Mouse (Mus musculus) T-helper 2 cell (primary cell): ENCODE measurements around the gene Usp16.

Source experiments
- in situ Hi-C: fragments of 300-600 bp; cut with MboI, MseI; formaldehyde crosslinking; loops from one replicate; pipeline ENCODE4 v1.15.1; 2025; ENCODE audit warnings: high pct_unique_total_duplicates

Gene Usp16

DNA sequence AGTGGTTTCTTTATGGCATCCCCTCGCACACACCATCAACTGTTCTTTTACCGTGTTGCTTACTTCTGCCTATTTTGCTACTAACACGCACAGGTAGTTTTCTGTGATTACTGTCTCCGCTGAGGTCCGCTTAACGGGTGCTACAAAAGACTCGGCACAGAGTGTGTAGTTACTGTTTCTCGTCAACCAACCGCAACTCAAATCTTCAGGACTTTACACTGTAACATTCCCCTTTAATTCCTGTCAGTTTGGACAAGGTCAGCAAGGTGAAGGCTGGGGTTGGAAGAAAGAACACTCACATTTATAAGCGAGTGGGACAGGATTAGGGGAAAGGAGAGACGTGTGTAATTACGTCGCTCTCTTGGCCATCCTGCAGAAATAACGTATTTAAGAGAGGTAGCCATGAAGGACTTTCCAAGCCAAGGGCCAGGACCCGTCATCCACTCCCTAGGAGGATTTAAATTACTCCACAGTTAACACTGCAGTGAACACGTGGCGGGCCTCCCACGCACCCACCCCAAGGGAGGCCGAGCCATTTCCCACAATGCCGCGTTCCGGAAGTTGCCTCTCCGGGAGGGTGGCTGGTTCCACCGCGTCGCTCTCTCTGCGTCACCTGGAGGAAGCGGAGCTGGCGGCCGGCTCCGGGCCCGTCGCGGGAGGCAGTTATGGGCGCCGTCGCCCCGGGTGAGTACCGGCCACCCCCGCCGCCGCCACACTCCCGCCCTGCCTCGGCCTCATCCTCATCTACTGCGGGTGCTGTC lies at the start of gene Usp16:
Gene Usp16 (plus strand): TSS at position 285 of the 761 bp plus-strand sequence.
- in situ Hi-C loops, result no loop called here

DNA sequence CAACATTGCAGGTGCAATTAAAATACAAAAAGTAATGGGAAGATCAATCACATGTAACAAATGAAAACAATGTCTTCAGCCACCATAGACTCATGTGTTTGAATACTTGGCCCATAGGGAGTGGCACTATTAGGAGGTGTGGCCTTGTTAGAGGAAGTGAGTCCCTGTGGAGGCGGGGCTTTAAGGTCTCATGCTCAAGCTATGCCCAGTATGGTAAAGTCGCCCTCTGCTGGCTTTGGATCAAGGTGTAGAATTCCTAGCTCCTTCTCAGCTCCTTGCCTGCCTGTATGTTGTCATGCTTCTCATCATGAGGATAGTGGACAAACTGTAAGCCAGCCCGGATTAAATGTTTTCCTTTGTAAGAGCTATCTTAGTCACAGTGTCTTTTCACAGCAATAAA lies 49.5 kb upstream of the Usp16 start:
- in situ Hi-C loops, result no loop called here

GRCm38 (mm10) chr16:87420662-87421061 lies 33.8 kb upstream of the Usp16 start:
- in situ Hi-C loops, result no loop called here

DNA sequence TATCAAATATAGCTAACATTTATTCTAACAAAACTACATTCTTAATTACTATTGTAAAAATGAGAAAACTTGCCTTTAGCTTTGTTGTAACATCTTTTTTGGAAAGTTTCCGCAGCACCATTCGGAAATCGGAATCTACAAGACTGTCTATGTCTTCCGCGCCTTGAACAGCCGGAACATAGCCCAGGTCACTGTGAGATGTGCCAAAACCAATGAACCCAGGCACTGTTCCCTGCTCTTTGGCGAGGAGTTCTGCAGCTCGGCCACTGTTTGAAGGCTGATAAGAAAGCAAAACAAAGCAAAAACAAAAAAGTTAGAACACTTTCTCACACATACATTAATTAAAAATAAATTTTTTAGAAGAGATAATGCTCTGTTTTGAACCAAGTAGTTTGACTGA lies 27.0 kb upstream of the Usp16 start:
- in situ Hi-C loops, result no loop called here

DNA sequence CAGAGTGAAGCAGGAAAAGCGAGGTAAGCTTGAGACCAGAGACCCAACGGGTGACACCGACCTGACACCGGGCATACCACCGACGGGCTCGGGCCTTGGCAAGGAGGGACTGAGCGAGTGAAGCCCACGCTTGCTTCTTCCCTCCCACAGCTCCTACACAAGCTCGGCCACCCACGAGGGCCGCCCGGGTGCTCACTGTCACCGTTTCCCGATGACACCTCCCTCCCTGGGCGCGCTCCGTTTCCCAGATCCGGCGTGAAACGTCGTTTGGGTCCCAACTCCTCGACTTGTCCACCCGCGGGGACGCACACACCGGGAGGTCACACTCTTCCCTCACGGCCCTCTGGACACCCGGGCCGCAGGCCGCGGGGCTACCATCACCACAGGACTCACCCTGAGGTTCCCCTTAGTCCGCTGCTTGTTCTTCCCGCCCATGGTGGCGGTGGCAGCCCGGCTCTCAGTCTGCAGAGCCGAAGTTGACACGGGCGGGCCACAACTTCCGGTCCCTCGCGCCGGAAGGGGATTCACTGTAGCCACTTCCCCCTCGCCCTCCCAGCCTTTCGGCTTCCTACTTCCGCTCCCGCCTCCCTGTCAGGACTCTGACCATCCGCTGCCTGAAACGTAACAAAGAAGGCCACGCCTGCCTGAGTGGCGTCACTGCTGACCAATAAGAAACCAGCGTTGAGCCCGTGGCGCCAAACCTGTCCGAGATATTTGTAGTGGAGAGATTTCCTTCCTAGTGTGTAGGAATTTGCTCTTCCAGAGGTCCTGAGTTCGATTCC lies 22.3 kb upstream of the Usp16 start, which contains the start of gene Ltn1:
Gene Ltn1 (minus strand): TSS at position 580 of the 782 bp plus-strand sequence.
- in situ Hi-C loops, result no loop called here

GRCm38 (mm10) chr16:87434266-87434665 lies 20.2 kb upstream of the Usp16 start:
- in situ Hi-C loops, result no loop called here

GRCm38 (mm10) chr16:87434946-87435345 lies 19.6 kb upstream of the Usp16 start:
- in situ Hi-C loops, result no loop called here

GRCm38 (mm10) chr16:87435411-87436205 lies 18.9 kb upstream of the Usp16 start:
- in situ Hi-C loops, result no loop called here

DNA sequence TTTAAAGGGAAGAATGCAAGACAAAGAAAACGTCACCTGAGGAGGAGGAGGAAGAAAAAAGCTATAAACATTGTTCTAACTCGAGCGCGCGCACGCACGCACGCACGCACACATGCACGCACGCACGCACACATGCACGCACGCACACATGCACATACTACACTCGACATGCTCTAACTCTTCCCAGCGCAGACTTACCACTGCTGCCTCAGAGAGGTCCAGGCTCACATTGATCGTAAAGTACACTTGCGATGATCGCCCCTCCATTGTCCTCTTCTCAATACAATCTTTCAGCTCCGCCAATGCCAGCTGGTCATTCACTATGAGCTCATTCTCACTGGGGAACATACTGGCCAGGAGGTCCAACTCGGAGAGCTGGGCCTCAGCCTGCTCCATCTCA lies 17.4 kb upstream of the Usp16 start:
- in situ Hi-C loops, result no loop called here

- in situ Hi-C loops, result no loop called here
Measured at GRCm38 (mm10) chr16:87438697-87439096, 15.8 kb upstream of the Usp16 start.

- in situ Hi-C loops, result no loop called here
Measured at GRCm38 (mm10) chr16:87440184-87440686, 14.3 kb upstream of the Usp16 start, which contains the start of gene Rwdd2b. Rwdd2b (minus strand) TSS chr16:87440573.

DNA sequence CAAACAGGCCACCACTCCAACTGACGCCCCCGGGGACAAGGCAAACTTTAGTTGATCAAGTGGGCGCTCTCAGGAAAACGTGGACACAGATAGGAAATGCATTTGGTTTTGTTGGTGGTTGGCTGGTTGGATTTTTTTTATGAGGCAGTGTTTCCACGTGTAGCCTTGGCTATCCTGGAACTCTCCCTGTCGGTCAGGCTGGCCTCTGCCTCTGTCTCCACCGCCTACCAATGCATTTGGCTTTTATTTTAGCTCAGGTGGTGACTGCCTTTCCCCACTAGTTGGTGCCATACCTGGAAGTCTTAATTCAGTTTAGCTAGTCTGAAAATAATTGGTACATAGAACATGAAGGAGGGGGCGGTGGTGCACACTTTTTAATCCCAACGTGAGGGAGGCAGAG lies 13.4 kb upstream of the Usp16 start:
- in situ Hi-C loops, result no loop called here

DNA sequence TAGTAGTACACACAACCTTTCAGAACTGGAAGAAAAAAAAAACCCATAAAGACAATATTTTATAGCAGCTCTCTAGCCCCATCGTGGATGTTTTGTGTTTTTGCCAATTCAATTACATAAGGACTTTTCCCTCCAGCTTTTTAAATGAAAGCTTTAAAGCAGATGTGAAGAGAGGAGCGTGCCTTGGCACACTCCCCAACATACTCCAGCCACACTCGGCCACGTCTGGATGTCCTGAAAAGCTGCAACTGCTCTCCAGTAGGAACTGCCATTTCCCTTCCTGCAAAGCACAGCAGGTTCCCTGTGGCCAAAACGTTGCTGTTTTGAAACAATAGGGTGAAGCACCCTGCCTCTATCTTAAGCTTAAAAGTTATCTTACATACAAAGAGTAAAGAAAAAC lies 12.2 kb upstream of the Usp16 start:
- in situ Hi-C loops, result no loop called here

DNA sequence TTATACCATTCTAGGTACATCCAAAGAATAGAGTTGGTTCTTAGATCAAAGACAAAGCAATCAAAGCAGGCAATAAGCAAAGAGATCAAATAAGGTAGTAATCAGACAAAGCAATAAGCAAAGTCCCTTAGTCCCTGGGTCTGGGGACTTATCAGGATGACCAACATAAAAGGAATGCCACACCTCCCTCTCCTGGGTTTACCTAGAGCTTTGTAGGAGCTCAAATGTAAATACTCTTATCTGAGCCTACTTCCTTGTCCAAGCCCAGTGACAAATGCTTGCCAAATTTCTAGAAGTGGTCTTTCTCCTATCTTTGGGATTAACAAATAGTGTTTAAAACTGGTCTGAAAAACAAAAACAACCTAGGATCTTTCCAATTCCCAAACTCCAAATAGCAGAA lies 11.3 kb upstream of the Usp16 start:
- in situ Hi-C loops, result no loop called here

- in situ Hi-C loops, result no loop called here
Measured at GRCm38 (mm10) chr16:87444071-87444470, 10.4 kb upstream of the Usp16 start.

DNA sequence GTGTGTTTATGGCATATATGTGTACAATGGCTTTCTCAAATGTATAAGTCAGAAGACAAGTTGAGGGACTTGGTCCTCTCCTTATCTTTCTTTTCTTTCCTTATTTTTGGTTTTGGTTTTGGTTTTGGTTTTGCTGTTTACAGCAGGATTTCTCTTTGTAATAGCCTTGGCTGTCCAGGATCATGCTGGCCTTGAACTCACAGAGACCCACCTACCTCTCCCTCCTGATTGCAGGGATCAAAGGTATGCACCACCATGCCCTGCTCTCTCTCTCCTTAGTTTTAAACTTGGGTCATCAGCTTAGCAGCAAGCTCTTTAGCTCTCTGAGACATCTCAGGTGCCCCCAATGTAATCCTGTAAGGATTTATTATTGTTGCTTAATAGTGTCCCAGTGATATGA lies 9.4 kb upstream of the Usp16 start:
- in situ Hi-C loops, result no loop called here

DNA sequence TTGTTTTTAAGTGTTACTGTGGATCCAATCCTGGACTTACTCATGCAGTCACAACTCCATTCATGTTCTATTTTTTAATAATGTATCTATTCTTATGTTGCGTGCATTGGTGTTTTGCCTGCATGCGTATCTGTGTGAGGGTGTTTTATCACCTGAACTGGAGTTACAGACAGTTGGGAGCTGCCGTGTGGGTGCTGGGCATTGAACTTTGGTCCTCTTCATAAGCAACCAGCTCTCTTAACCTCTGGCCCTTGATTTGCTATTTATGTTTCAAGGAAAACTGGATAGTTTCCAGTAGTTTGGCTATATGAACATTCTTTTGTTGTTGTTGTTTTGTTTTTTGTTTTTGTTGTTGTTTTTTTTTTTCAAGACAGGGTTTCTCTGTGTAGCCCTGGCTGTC lies 9.0 kb upstream of the Usp16 start:
- in situ Hi-C loops, result no loop called here

GRCm38 (mm10) chr16:87453226-87453625 lies 1.3 kb upstream of the Usp16 start:
- in situ Hi-C loops, result no loop called here

GRCm38 (mm10) chr16:87455180-87455611 lies 693 bp downstream of the Usp16 start:
- in situ Hi-C loops, result no loop called here

DNA sequence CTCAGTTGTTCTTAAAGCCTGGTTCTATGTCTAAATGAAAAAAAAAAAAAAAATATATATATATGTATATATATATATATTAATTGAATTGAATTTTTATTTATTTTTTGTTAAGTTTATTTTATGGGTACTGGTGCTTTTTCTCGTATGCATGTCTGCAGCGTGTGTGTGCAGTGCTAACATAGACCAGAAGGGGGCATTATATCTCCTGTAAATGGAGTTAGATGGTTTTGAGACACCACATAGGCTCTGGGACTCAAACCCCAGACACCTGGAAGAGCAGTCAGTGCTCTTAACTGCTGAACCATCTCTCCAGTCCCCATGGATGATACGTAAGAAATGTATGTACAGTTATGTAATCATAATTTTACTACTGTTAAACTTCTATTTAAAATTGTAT lies 4.2 kb downstream of the Usp16 start:
- in situ Hi-C loops, result no loop called here

GRCm38 (mm10) chr16:87470579-87470978 lies 16.1 kb downstream of the Usp16 start:
- in situ Hi-C loops, result no loop called here

- in situ Hi-C loops, result no loop called here
Measured at GRCm38 (mm10) chr16:87484367-87484766, 29.9 kb downstream of the Usp16 start.
